Mouse (Mus musculus): ENCODE results near the gene Dync1li2.

The Dync1li2 gene

GRCm38 (mm10) chr8:104380961-104381411, 61.9 kb downstream of the Dync1li2 start:
- DNase-seq (ENCODE audit: low spot score) = no peak

- no peak for DNase-seq (ENCODE audit: low spot score)
Observed at GRCm38 (mm10) chr8:104380269-104380668, 62.6 kb downstream of the Dync1li2 start.

GRCm38 (mm10) chr8:104379301-104379836, 63.5 kb downstream of the Dync1li2 start:
- DNase-seq (ENCODE audit: low spot score) = no peak

- DNase-seq (ENCODE audit: low spot score) = no peak
Observed at GRCm38 (mm10) chr8:104376669-104377068, 66.2 kb downstream of the Dync1li2 start.

GRCm38 (mm10) chr8:104375959-104376358, 66.9 kb downstream of the Dync1li2 start:
- no peak for DNase-seq (ENCODE audit: low spot score)

GRCm38 (mm10) chr8:104374864-104375846, 67.7 kb downstream of the Dync1li2 start:
- DNase-seq (ENCODE audit: low spot score) = no peak

GRCm38 (mm10) chr8:104374269-104374668, 68.6 kb downstream of the Dync1li2 start:
- no peak for DNase-seq (ENCODE audit: low spot score)

GRCm38 (mm10) chr8:104373779-104374178, 69.1 kb downstream of the Dync1li2 start:
- no peak for DNase-seq (ENCODE audit: low spot score)

- no peak for DNase-seq (ENCODE audit: low spot score)
Observed at GRCm38 (mm10) chr8:104371121-104371520, 71.7 kb downstream of the Dync1li2 start.

- no peak for DNase-seq (ENCODE audit: low spot score)
Observed at GRCm38 (mm10) chr8:104370071-104370470, 72.8 kb downstream of the Dync1li2 start.

- no peak for DNase-seq (ENCODE audit: low spot score)
Observed at GRCm38 (mm10) chr8:104369591-104369990, 73.3 kb downstream of the Dync1li2 start.
